Mouse (Mus musculus): Measurements from ENCODE around the gene Pkd2.
"Not testable (repeated sequence)": the region's sequence is repeated elsewhere in the genome, so short reads cannot be mapped to it uniquely, and the experiment has no call there.

Gene Pkd2

DNA sequence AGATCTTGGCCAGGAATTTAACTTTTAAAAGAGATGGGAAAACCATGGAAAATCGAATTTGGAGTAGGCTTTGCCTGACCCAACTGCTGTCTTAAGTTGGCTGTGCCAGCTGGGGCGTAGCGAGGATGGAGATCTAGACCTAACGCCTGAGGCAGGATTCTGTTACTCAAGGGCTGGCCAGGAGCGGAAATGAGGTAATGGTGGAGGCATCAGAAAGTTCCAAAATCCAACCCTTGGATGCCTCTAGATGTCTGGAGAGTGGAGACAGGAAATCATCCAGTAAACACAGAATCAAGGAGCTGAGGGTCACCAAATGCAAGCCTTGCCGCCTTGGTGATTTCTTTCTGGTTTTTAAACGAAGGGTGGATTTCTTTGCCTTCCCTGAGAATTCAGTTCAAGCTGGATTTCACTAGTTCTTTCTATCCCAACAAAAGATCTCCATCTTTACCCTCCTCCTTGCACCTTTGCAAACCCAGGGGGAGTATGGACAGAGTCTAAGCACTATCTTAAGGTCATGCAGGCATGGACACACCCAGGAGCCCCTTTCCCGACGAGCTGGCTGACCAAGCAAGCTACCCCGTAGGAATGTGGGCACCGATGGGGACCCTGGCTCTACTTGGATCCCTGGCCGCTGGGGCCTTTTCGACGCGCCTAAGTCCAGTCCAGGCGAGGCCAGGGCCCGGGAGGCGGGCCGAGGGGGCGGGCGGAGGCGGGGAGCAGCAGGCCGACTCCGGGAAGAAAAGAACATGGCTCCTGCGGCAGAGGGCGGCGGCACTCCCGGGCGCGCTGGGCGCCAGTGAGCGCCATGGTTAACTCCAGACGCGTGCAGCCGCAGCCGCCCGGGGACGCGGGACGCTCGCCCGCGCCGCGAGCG is at the start of gene Pkd2:
Pkd2 (plus strand) TSS at position 619 of the 874 bp plus-strand sequence.
- peak; percentile 71 for DNase-seq

DNA sequence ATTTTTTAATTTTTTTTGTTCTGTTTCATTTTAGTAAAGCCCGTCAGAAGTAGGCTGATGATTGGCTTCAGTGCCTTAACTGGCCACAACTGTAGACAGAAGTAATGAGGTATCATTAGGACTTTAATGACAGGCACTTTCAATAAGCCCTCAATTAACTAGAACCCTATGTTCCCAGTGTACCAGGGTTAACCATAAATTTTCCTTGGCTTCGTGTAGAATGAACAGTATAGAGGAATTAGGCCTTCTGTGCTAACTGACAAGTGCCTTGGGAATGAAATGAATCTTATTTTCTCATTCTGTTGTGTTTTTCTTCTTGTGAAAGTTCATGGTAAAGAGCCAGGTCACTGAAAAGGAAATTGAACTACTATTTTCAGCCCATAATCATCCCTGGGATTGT is 43.3 kb upstream of the Pkd2 start:
- no peak for DNase-seq

DNA sequence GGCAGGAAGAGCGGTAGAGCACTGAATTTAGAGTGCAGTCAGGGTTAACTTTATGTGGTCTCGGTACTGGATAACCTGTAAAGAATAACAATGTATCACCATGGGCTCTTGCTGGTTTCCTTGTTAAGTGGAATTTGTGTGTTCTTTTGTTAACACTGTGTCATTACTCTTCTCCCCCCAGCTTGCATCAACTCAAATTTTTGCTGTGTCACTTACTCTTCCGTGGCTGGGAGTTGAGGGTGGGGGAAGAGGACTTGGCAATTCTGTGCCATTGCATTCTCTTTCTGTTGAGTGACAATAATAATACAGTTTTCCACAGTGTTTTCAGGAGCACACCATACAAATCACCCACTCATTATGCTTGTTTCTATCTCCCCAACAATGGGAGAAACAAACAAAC is 42.2 kb upstream of the Pkd2 start:
- DNase-seq, result no peak

DNA sequence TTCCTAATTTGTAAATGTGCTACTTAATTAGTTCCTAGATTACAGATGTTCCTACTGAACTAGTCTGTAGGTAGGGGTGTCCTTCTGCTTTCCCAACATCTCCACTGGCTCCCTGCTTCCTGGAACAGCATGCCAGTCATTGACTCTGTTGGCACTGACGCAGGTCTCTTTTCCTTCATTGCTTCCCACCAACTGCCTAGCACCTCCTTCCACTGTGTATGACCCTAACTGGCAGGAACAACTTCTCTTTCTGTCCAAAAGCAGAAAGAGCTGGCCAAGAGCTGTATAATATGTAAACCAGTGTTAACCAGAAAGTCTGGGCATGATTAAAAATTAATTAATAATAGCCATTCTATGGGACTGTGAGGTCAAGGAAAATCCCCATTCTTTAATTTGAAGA is 41.5 kb upstream of the Pkd2 start:
- no peak for DNase-seq

DNA sequence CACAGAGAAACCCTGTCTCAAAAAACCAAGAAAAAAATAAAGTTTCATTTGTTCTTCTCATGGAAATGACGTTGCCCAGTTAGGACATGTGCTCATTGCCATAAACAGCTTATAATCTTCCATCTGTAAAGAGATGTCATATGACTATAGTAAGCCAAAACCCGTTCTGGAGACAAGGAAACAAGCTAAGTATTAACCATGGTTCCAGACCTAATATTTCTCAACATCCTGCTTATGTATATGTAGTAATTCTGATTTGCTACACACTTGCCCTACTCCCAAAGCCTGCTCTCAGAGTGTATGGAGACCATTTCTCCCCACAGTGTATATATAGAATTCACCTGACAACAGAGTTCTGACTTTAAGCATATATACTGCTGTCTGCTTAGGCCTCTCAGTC is 37.2 kb upstream of the Pkd2 start:
- DNase-seq, result no peak

DNA sequence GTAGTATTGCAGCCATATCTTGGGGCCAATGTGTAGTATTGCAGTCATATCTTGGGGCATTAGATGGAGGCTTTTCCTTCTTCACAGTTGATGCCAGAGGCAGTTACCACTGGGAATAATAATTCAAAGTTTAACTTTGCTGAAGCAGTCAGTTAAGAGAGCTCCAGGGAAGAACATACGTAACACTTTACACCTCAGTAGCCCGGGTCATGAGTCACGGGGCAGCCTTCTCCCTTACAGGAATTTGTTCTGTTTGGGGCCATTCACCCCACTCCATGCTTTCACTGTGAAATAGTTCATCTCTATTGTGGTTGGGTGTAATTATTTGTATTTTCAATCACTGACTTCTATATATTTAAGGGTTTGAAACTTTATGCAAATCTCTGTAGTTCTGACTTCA is 35.4 kb upstream of the Pkd2 start:
- no peak for DNase-seq

DNA sequence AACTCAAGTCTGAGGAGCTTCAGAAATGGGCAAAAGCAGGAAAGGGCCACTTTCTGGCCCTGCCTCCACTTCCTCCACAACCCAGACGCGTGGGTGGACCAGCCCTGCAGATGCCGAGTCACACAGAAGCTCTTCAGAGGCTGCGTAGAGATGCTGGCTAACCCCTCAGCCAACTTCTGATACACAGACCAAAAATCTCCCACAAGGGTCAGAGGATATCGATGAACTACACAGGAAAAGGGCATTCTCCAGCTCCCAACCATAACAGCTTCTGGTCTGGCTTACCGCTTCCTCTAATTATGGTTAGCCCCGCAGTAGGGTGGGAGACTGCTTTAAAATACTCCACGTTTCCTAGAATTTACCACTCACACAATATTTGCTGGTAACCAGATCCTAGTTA is 33.3 kb upstream of the Pkd2 start:
- no peak for DNase-seq

DNA sequence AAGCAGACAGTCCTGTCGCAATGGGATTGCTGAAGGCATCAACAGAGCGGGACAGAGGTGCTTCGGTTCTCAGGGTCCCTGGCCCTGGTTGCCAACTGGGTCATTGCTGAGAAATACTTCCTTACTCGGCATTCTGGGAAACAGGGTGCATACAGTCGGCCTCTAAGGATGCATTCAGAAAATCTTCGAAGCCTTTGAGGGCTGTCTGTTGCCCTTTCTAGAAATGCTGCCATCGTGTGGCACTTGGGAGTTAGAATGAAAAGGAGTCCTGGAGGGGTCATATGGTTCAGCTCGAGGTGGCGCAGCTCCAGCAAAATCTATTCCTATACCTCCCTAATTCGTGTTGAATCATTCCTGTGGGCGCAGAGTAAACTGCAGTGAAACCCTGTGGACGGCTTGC is 26.4 kb upstream of the Pkd2 start:
- no peak for DNase-seq

DNA sequence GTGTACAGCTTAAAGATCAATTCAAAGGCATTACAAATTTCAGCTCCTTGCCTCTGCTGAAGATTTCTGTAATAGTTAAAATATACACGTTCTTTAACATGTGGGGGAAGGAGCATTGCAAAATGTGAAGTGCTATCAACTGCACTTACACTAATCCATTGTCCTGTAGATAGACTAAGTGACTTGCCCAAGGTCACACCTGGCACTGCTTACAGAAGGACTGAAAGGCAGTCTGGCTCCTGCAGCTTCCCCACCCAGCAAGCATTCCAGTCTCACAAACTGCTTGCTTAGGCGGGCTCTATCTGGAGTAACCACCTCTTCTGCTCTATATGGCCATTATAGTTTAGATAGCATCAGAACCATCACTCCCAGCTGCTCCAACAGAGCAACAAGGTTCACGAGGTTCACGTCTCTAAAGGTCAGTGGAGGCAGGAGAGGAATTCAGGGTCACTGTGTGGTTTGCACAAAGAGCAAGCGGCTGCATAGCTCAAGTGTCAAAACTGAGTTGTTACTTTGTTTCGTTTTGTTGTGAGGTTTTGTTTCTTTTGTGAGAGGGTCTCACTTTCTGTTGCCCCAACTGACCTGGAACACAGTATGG is 25.2 kb upstream of the Pkd2 start:
- DNase-seq, result no peak

DNA sequence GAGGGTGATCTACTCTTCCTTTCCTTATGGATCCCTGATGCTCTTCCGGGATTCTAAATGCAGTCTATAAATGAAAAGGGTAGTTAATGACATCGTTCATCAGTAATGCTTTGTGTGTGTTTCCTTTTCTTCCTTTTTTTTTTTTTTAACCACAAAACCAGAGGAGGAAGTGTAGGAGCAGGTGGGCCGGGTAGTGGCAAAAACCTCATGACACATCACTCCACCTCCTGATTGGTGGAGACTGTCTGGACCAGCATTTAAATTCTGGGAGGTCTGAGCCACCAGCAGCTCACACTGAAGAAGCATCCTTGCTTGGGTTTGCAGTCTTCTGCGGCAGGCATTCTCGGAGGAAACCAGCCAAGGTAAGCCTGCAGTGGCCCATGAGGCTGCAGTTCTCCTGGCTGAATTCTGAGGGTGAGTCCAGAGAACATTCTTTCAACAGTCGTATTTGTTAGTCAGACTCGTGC is 24.4 kb upstream of the Pkd2 start, which contains the start of gene Spp1:
Spp1 (plus strand) TSS at position 284 of the 467 bp plus-strand sequence.
- no peak for DNase-seq

DNA sequence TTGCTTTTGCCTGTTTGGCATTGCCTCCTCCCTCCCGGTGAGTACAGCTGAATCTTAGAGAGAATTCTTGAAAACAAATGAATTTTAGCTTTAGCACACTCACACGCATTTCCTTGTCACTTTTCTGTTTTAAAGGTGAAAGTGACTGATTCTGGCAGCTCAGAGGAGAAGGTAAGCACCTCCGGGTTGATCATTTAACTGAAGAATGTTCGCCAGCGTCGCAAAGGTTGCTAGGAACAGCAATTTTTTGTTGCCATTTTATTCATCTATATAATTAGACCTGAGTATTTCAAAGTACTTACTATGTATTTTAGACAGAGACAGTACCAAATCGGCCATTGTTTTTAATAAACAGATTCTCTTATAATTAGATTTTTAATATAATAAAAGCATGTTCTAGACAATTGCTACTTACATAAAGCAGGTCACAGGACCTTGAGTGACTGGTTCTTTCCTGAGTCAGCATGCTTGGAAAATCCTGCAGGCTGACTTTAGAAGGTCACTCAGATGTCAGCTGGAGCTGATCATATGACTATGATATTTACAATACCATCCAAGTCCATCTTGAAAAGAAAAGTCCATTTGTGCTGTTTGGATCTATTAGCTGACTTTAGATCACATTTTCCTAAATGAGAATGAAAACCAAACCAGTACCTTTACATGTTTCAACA is 22.7 kb upstream of the Pkd2 start:
- DNase-seq, result no peak

DNA sequence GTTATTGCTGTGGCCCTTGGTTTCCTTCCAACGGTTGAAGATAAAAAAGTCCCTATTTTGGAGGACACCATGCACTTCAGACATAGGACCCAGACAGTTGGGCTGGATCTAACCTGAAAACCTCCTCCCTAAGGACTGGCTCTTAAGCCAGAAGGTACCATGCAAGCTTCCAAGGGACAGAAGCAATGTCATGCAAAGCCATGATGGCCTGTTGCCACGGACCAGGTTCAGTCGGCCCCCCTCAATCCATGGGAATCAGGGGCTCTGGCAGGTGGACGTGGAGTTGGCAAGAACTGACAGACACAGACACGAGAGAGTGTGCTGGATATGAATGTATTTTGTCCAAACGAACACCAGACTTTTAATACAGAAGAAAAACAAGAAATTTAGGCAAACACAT is 16.9 kb upstream of the Pkd2 start:
- no peak for DNase-seq

DNA sequence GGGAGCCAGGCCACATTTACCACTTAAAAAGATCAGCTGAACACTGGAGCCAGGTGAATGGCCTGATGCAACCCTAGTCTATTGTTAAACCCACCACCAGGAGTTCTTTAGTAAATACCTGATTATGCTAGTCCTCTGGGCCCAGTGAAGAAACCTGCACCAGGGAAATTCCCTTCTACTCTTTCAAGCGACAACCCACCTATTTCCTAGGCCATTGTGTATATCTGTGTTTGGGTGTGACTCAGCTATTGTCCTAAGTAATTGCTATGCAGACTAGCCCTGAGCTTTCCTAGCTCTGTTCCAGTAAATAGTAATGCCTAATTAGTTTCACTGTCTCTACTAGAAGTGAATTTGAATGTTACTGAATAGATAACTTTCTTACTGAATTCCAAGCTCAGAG is 16.4 kb upstream of the Pkd2 start:
- DNase-seq, result no peak

DNA sequence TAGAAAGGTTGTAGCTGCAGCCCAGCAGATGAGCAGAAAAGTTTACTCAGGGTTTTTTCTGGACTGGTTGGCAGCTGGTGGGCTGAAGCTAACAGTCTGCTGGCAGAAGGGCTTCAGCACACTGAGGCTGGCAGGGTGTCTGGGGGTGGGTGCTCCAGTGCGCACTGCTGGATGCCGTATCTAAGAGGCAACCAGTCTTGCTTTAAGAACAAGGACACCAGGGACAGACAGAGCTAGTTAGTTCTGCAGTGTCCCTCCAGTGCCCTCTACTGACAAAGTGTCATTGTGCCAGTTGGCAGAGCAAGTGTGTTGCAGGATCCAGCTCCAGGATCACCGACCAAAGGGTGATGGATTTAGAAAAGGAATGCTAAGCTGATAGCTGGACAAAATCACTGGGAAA is 13.1 kb upstream of the Pkd2 start:
- DNase-seq, result peak; percentile 35

DNA sequence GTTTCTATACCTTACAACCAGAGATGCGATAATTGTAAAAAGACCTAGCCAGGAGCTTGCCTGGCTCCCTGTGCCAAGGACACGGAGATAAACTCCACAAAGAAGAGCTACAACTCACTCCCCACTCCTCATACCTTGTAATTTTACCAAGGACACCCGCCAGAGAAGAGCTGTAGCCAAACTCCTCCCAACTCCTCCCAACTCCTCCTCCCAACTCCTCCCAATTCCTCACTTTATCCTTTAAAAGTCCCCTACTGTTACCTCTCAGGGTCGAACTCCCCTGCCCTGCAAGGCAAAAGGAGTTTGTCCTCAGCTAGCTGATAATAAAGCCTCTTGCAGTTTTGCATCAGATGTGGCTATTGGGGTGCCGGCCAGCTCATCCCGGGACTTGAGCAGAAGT is 10.9 kb upstream of the Pkd2 start:
- not testable (repeated sequence) for DNase-seq

DNA sequence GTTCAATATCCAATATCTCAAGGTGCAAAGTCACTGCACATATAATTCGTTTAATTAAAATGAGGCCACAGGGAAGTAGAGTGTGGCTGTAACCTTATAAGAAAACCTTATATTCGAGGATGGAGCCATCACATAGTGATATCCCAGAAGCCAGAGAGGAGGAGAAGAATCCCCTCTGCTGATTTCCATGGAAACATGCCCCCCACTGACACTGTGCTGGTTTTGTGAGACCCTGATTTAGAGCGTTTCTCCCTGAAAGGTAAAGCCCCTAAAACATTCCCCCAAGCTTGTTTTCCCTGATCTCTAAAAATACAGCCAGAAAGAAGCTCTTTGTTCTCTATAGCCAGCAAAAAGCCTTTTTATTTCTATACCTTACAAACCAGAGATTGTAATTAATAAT is 9.8 kb upstream of the Pkd2 start:
- DNase-seq, result no peak

DNA sequence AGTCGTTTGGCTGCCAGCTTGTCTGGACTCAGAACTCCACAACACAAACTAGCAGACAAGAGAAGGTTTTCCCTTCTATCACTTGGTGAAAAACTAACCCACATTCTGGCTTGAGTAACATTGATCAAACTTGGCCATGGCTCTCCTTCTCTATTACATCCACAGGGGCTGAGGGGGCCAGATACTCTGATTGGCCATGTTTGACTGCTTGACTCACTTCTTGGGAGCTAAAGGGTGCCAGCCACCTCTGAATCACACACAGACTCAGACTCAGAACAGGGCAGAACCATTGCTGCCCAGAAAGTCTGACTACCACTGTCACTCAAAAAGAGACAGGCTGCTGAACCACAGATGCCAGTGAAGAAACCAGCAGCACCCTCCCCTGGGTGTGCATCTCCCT is 6.2 kb upstream of the Pkd2 start:
- no peak for DNase-seq

DNA sequence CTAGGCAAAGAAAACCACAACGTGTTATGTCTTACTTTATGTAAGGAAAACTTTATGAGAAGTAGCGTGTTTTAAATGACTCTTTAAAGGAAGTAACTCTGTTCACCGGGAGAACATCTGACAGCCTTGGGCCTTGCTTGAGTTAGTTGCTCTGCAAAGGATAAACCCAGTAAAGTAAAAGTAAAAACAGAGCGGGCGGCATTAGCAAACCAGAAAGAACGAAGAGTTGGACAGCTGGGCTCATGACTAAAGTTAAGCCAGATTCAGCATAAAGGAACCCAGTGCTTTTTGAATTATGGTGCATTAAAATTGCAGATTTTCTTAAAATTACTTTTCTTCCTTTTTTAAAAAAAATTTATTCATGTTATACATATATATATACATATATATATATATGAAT is 4.7 kb upstream of the Pkd2 start:
- no peak for DNase-seq

DNA sequence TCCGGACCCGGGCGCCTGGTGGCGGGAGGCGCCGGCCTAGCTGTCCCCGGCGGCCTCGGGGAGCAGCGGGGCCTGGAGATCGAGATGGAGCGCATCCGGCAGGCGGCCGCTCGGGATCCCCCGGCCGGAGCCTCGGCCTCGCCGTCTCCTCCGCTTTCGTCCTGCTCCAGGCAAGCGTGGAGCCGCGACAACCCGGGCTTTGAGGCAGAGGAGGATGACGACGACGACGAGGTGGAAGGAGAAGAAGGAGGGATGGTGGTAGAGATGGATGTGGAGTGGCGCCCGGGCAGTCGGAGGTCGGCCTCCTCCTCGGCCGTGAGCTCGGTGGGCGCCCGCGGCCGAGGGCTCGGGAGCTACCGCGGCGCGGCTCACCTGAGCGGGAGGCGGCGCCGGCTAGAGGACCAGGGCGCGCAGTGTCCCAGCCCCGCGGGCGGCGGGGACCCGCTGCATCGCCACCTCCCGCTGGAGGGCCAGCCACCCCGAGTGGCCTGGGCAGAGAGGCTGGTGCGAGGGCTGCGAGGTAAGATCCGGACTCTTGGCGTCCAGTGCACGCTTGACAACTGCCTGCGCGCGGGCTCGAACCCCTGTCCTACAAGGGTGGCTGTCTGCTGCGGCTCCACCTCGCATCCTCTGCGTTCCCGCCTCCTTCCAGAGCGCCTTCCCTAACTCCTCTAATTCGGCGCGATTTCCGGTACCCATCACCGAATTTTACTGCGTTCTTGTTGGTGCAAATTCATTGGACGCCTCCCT is 631 bp downstream of the Pkd2 start:
- peak; percentile 58 for DNase-seq

DNA sequence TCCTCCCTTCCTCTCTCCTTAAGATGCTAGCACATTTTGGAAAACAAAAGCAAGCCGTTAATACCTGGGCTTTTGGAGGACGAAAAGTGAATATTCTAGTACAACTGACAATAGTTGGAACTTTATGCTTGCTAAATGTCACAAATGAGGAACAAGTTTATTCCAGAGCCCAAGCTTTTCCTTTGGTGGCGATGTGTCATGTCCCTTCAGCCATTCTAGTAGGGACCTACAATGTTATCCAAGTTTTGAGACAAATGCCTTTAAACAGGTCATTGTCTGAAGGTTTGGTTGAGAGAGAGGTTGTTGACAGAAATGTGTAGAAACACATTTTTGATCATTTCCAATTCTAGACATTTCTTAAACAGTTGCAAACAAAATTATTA is 1.2 kb downstream of the Pkd2 start:
- peak; percentile 29 for DNase-seq

DNA sequence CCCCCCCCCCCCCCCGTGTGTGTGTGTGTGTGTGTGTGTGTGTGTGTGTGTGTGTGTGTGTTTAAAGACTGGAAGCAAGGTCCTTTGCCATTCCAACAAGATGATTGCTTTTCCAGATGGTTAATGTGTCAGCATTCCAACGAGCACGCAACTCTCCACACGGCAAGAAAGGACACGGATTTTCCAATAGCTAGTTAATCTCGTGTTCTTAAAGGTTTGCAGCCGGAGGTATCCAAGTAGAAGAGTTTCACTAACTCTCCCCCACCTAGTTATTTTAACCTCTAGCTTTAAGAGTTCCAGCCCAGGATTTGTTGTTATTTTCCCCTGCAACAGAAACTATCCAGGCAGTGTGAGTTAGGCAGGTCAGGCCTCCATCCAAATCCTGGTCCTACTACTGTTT is 1.6 kb downstream of the Pkd2 start:
- DNase-seq, result no peak

DNA sequence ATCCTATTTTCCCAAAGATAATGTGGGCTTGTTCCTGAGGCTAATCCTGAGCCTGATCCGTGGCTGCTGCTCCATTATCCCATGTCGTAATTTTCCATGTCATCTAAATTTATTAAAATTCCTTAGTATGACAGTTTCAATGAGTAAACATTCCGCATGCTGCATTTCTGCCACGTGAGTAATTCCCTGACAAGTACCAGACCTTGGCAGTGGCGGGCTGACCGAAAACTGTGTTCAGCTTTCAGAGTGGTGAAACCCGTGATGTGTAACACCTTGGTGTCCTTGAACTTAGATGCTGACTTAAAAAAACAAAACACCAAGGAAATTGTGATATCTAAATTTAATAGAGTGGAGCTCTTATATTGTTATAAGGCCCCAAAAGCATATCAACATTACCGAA is 6.0 kb downstream of the Pkd2 start:
- DNase-seq, result no peak

DNA sequence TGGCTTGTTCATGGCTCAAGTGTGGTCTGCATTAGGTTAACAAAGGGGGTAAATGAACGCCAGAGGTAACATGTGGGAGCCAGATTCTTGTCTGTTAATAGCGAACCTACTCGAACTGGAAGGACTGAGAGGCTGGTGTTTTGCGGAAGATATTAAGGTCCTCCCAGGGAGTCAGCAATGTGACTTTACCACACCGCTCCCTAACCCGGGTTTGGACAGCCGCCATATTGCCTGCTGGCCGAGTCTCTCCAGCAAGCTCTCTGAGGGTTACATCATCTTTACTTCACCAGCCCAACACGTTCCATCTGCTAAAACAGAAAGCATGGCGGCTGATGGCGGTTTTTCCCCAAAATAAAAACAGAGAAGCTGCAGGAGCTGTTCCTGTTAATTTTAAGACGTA is 6.5 kb downstream of the Pkd2 start:
- peak; percentile 71 for DNase-seq

Data from cerebellum, adult 11 months (tissue).